Mouse (Mus musculus): ENCODE results near the gene Selenow. TPM values are rescaled to one million over a fixed set of nuclear protein-coding genes. Genes with fewer than 3 reads are reported as not detected.

Gene Selenow
- total and polyA plus RNA-seq, 2 experiments from 2014 or later, result 566 to 1,894 TPM

DNA sequence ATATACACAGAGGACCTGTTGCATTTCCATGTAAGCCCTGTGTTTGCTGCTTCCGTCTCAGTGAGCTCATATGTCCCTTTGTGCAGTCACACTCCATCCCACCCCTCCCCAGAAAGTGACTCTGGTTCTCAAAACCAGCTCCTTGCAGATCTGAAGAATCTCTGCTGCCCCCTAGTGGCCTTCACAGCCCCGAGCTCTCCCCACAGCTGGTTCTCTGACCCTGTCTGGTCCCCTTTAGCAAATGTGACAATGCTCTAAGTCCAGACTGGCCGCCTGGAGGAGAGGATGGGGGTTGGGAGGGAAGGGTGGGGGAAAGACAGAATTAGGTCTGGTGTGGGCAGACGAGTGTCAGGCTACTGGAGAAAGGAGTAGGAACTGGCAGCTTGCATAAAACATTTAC lies 10.0 kb downstream of the Selenow start:
- H3K27me3 ChIP-seq (ENCODE audit: insufficient read depth, low read length), result no peaks in the 10 kb centered on the region
- no peak overlapping the region for H3K4me3 ChIP-seq (ENCODE audit: low read length)
- no peak overlapping the region for H3K4me2 ChIP-seq (ENCODE audit: low read depth, low read length)
- no peak overlapping the region for H3K9ac ChIP-seq (replicated peaks; ENCODE audit: low read length)
- peaks cover 2% of the 10 kb centered on the region; the same call in 1 of the 2 replicates for H3K36me3 ChIP-seq (ENCODE audit: insufficient read depth, low read length)
- ATAC-seq (peak; percentile 73), DNase-seq (ENCODE audit: low spot score) (peak; percentile 90)
- TF ChIP-seq CTCF (IDR thresholded peaks at IDR 0.05; ENCODE audit: low read depth), result peak; percentile 85
- H3K4me1 ChIP-seq (ENCODE audit: insufficient read depth, low read length), result no peaks in the 10 kb centered on the region
- H3K27ac ChIP-seq, result no peak overlapping the region
- no peaks in the 10 kb centered on the region for H3K9me3 ChIP-seq (ENCODE audit: low read length)
- WGBS, result 2% methylated on average over 4 of the region's 4 CpGs

DNA sequence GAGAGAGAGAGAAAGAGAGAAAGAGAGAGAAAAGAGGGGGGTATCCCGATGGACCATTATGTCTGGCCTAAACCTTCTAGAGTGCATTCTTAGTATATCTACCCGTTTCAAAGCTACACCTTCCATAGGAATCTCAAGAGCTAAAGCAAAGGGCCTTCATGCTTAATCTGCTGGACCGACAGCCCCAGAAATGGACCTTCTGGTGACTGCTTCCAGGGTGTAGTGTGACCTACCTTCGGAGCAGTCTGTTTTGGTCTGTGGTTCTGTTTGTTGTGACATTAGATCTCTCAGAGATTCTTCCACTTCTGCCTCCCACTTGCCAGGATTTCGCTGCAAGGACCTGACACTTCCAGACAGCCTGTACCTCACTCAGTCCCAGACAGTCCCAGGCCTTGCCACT lies 11.7 kb downstream of the Selenow start:
- Histone ChIP-seq H3K9me3 (ENCODE audit: low read length) (no peaks in the 10 kb centered on the region), H3K4me2 (ENCODE audit: low read depth, low read length) (no peak overlapping the region), H3K27ac (no peak overlapping the region), H3K36me3 (ENCODE audit: insufficient read depth, low read length) (no peaks in the 10 kb centered on the region), H3K4me3 (ENCODE audit: low read length) (no peak overlapping the region), H3K4me1 (ENCODE audit: insufficient read depth, low read length) (no peaks in the 10 kb centered on the region), H3K9ac (replicated peaks; ENCODE audit: low read length) (no peak overlapping the region), H3K27me3 (ENCODE audit: insufficient read depth, low read length) (no peaks in the 10 kb centered on the region)
- 85% methylated on average over 5 of the region's 5 CpGs for WGBS
- DNase-seq (ENCODE audit: low spot score) (no peak), ATAC-seq (no peak)
- no peak for TF ChIP-seq CTCF (IDR thresholded peaks at IDR 0.05; ENCODE audit: low read depth)

GRCm38 (mm10) chr7:15907971-15908590 lies 14.1 kb downstream of the Selenow start:
- ATAC-seq (no peak), DNase-seq (ENCODE audit: low spot score) (no peak)
- TF ChIP-seq CTCF (IDR thresholded peaks at IDR 0.05; ENCODE audit: low read depth), result no peak
- Histone ChIP-seq H3K27me3 (ENCODE audit: insufficient read depth, low read length) (no peaks in the 10 kb centered on the region), H3K4me3 (ENCODE audit: low read length) (no peak overlapping the region), H3K4me1 (ENCODE audit: insufficient read depth, low read length) (no peaks in the 10 kb centered on the region), H3K9ac (replicated peaks; ENCODE audit: low read length) (no peak overlapping the region), H3K4me2 (ENCODE audit: low read depth, low read length) (no peak overlapping the region), H3K36me3 (ENCODE audit: insufficient read depth, low read length) (no peaks in the 10 kb centered on the region), H3K9me3 (ENCODE audit: low read length) (no peaks in the 10 kb centered on the region), H3K27ac (no peak overlapping the region)
- WGBS, result 80% methylated on average over 8 of the region's 8 CpGs

- DNase-seq (ENCODE audit: low spot score) (no peak), ATAC-seq (no peak)
- Histone ChIP-seq H3K9me3 (ENCODE audit: low read length) (no peaks in the 10 kb centered on the region), H3K36me3 (ENCODE audit: insufficient read depth, low read length) (no peaks in the 10 kb centered on the region), H3K27ac (no peak overlapping the region), H3K4me3 (ENCODE audit: low read length) (no peak overlapping the region), H3K27me3 (ENCODE audit: insufficient read depth, low read length) (no peaks in the 10 kb centered on the region), H3K4me2 (ENCODE audit: low read depth, low read length) (no peak overlapping the region), H3K9ac (replicated peaks; ENCODE audit: low read length) (no peak overlapping the region), H3K4me1 (ENCODE audit: insufficient read depth, low read length) (no peaks in the 10 kb centered on the region)
- no peak for TF ChIP-seq CTCF (IDR thresholded peaks at IDR 0.05; ENCODE audit: low read depth)
- WGBS, result 72% methylated on average over 1 of the region's 1 CpGs
Observed at GRCm38 (mm10) chr7:15906602-15907001, 15.6 kb downstream of the Selenow start.

GRCm38 (mm10) chr7:15905861-15906260 lies 16.3 kb downstream of the Selenow start:
- DNase-seq (ENCODE audit: low spot score) (no peak), ATAC-seq (no peak)
- Histone ChIP-seq H3K27ac (no peak overlapping the region), H3K4me2 (ENCODE audit: low read depth, low read length) (no peak overlapping the region), H3K9me3 (ENCODE audit: low read length) (no peaks in the 10 kb centered on the region), H3K4me3 (ENCODE audit: low read length) (no peak overlapping the region), H3K36me3 (ENCODE audit: insufficient read depth, low read length) (no peaks in the 10 kb centered on the region), H3K4me1 (ENCODE audit: insufficient read depth, low read length) (no peaks in the 10 kb centered on the region), H3K9ac (replicated peaks; ENCODE audit: low read length) (no peak overlapping the region), H3K27me3 (ENCODE audit: insufficient read depth, low read length) (no peaks in the 10 kb centered on the region)
- TF ChIP-seq CTCF (IDR thresholded peaks at IDR 0.05; ENCODE audit: low read depth), result no peak
- WGBS, result 67% methylated on average over 7 of the region's 7 CpGs

GRCm38 (mm10) chr7:15901366-15902048 lies 20.7 kb downstream of the Selenow start:
- TF ChIP-seq CTCF (IDR thresholded peaks at IDR 0.05; ENCODE audit: low read depth), result no peak
- Histone ChIP-seq H3K4me1 (ENCODE audit: insufficient read depth, low read length) (no peaks in the 10 kb centered on the region), H3K4me2 (ENCODE audit: low read depth, low read length) (no peak overlapping the region), H3K36me3 (ENCODE audit: insufficient read depth, low read length) (no peaks in the 10 kb centered on the region), H3K27me3 (ENCODE audit: insufficient read depth, low read length) (no peaks in the 10 kb centered on the region), H3K27ac (no peak overlapping the region), H3K4me3 (ENCODE audit: low read length) (no peak overlapping the region), H3K9me3 (ENCODE audit: low read length) (no peaks in the 10 kb centered on the region), H3K9ac (replicated peaks; ENCODE audit: low read length) (no peak overlapping the region)
- DNase-seq (ENCODE audit: low spot score), result no peak
- 81% methylated on average over 9 of the region's 9 CpGs for WGBS
- ATAC-seq, result no peak

- Histone ChIP-seq H3K9ac (replicated peaks; ENCODE audit: low read length) (no peak overlapping the region), H3K27me3 (ENCODE audit: insufficient read depth, low read length) (no peaks in the 10 kb centered on the region), H3K4me3 (ENCODE audit: low read length) (no peak overlapping the region), H3K4me2 (ENCODE audit: low read depth, low read length) (no peak overlapping the region), H3K27ac (no peak overlapping the region), H3K9me3 (ENCODE audit: low read length) (no peaks in the 10 kb centered on the region), H3K36me3 (ENCODE audit: insufficient read depth, low read length) (no peaks in the 10 kb centered on the region), H3K4me1 (ENCODE audit: insufficient read depth, low read length) (no peaks in the 10 kb centered on the region)
- ATAC-seq, result no peak
- DNase-seq (ENCODE audit: low spot score), result no peak
- no peak for TF ChIP-seq CTCF (IDR thresholded peaks at IDR 0.05; ENCODE audit: low read depth)
- 61% methylated on average over 1 of the region's 1 CpGs for WGBS
Observed at GRCm38 (mm10) chr7:15894251-15894650, 28.0 kb downstream of the Selenow start.

All from hindbrain, postnatal 0 days (tissue).